12 mouse cellular contexts compared by ENCODE assay signal in genomic region chr2:135880269-135880760, GRCm38 (mm10).
DNase-seq lines count a peak whose midpoint lies in the region; ATAC-seq lines count a peak whose summit lies in the region.
"Had no signal": no experiment of that assay in that cellular context is flagged by ENCODE, and none has a peak within 500 bp of the region (broad histone marks: within the 10 kb centered on the region; RNA-seq: fewer than 3 reads in every experiment).

No protein-coding gene starts in this region.

- no peak overlapping the region for H3K4me3 ChIP-seq in embryonic facial prominence, embryonic 14.5 days (ENCODE audit: low read depth, low read length)
- no peak overlapping the region for H3K4me3 ChIP-seq in liver, embryonic 16.5 days (ENCODE audit: low read depth, low read length)
- H3K4me3 ChIP-seq: hindbrain, embryonic 12.5 days had no signal

- H3K27ac ChIP-seq in embryonic facial prominence, embryonic 14.5 days (replicated peaks; ENCODE audit: low read depth, low read length): peak overlapping the region; percentile 28
- no peak overlapping the region for H3K27ac ChIP-seq in liver, embryonic 16.5 days (ENCODE audit: low read length)
- H3K27ac ChIP-seq: hindbrain, embryonic 12.5 days had no signal

- 23% methylated on average over 6 of the region's 6 CpGs for WGBS in embryonic facial prominence, embryonic 14.5 days
- 40% methylated on average over 6 of the region's 6 CpGs for WGBS in liver, embryonic 16.5 days (ENCODE audit: insufficient replicate concordance)

- no peaks in the 10 kb centered on the region for H3K36me3 ChIP-seq in embryonic facial prominence, embryonic 14.5 days (ENCODE audit: control insufficient read depth, insufficient read depth, low read length)
- H3K36me3 ChIP-seq in liver, embryonic 16.5 days (ENCODE audit: control insufficient read depth, insufficient read depth): no peaks in the 10 kb centered on the region
- H3K36me3 ChIP-seq: hindbrain, embryonic 12.5 days had no signal

- DNase-seq in heart, adult 11 months: peak; percentile 72
- DNase-seq in heart, postnatal 4 days: no peak
- peak; percentile 22 for DNase-seq in kidney, postnatal 14 days
- no peak for DNase-seq in kidney, adult 8-10 months
- peak; percentile 85 for DNase-seq in embryonic facial prominence, embryonic 14.5 days (ENCODE audit: low spot score)
- no peak for DNase-seq in cerebellum, adult 11-12 months
- DNase-seq in right cerebral cortex, postnatal 14 days: no peak
- DNase-seq: adrenal gland, postnatal 36 days; cerebellum, postnatal 10 days; thymus, adult 18-20 months had no signal

- H3K4me2 ChIP-seq in embryonic facial prominence, embryonic 14.5 days (ENCODE audit: low read depth, low read length): no peak overlapping the region
- H3K4me2 ChIP-seq in liver, embryonic 16.5 days (ENCODE audit: low read depth, low read length): no peak overlapping the region
- H3K4me2 ChIP-seq: hindbrain, embryonic 12.5 days had no signal

- peak; percentile 78 for ATAC-seq in embryonic facial prominence, embryonic 14.5 days (ENCODE audit: low read depth)
- ATAC-seq in liver, embryonic 16.5 days (ENCODE audit: low read depth): peak; percentile 55; the same call in 1 of the 2 replicates

- no peaks in the 10 kb centered on the region for H3K9me3 ChIP-seq in embryonic facial prominence, embryonic 14.5 days (ENCODE audit: control insufficient read depth, low read length)
- H3K9me3 ChIP-seq in liver, embryonic 16.5 days (replicated peaks; ENCODE audit: control insufficient read depth, low read length): no peaks in the 10 kb centered on the region
- H3K9me3 ChIP-seq: hindbrain, embryonic 12.5 days had no signal

- no peak overlapping the region for H3K9ac ChIP-seq in embryonic facial prominence, embryonic 14.5 days (ENCODE audit: low read depth, low read length)
- no peak overlapping the region for H3K9ac ChIP-seq in liver, embryonic 16.5 days (ENCODE audit: low read depth, low read length)
- H3K9ac ChIP-seq: hindbrain, embryonic 12.5 days had no signal

- H3K27me3 ChIP-seq in embryonic facial prominence, embryonic 14.5 days (replicated peaks; ENCODE audit: control insufficient read depth, insufficient read depth, low read length): no peaks in the 10 kb centered on the region
- H3K27me3 ChIP-seq in liver, embryonic 16.5 days (ENCODE audit: control insufficient read depth, insufficient read depth, low read depth, low read length): no peaks in the 10 kb centered on the region
- H3K27me3 ChIP-seq: hindbrain, embryonic 12.5 days had no signal

- H3K4me1 ChIP-seq in embryonic facial prominence, embryonic 14.5 days (ENCODE audit: control insufficient read depth, insufficient read depth, low read length): peaks cover 14% of the 10 kb centered on the region
- H3K4me1 ChIP-seq in liver, embryonic 16.5 days (ENCODE audit: control insufficient read depth, low read depth, low read length): no peaks in the 10 kb centered on the region
- H3K4me1 ChIP-seq: hindbrain, embryonic 12.5 days had no signal

Comparison
In these comparisons a context has a peak if more than half of its experiments do, and no peak if none do; other contexts are left out.
1. DNase-seq: peak in heart, adult 11 months (single experiment), kidney, postnatal 14 days (single experiment) and embryonic facial prominence, embryonic 14.5 days (single experiment); none in heart, postnatal 4 days (single experiment), kidney, adult 8-10 months (0 of 2), cerebellum, adult 11-12 months (single experiment) and right cerebral cortex, postnatal 14 days (single experiment).